Mouse (Mus musculus): ENCODE results near the gene Jmjd8.

- TF ChIP-seq CTCF (IDR thresholded peaks at IDR 0.05; ENCODE audit: control insufficient read depth, insufficient read depth, low read length) = no peak
- no peak for TF ChIP-seq POLR2A (IDR thresholded peaks at IDR 0.05; ENCODE audit: borderline replicate concordance, control insufficient read depth, low read depth, low read length)
Observed at GRCm38 (mm10) chr17:25842509-25842908, 13.8 kb downstream of the Jmjd8 start.
